Mouse (Mus musculus) myocyte (in vitro differentiated cells): ENCODE results near the gene Emx1.

Source experiments
- CEBPB ChIP-seq: IDR thresholded peaks from 2 replicates; pipeline ENCODE4 v1.6.1; 2011; ENCODE audit warnings: mild to moderate bottlenecking, moderate library complexity; ENCODE audit not compliant: poor library complexity, insufficient read depth, severe bottlenecking
- E2F4 ChIP-seq: IDR thresholded peaks from one replicate; pipeline ENCODE4 v1.6.1; 2011; ENCODE audit warnings: mild to moderate bottlenecking, control low read depth, moderate library complexity; ENCODE audit not compliant: insufficient read depth
- MAX ChIP-seq: IDR thresholded peaks from one replicate; pipeline ENCODE4 v1.6.1; 2011; ENCODE audit warnings: low read depth, mild to moderate bottlenecking, control low read depth
- MYOD1 ChIP-seq, 3 experiments: IDR thresholded peaks; one replicate each; pipeline ENCODE4 v1.6.1; 2011; ENCODE audit warnings: control low read depth in 2 of 3, low read depth in 2 of 3, mild to moderate bottlenecking in 2 of 3, moderate library complexity in 1 of 3; ENCODE audit not compliant: insufficient read length in 2 of 3, control insufficient read depth in 1 of 3
- MYOG ChIP-seq, 3 experiments: IDR thresholded peaks; one replicate each; pipeline ENCODE4 v1.6.1; 2011; ENCODE audit warnings: control low read depth in 2 of 3, low read depth in 2 of 3, mild to moderate bottlenecking in 2 of 3; ENCODE audit not compliant: insufficient read length in 2 of 3, control insufficient read depth in 1 of 3, insufficient read depth in 1 of 3
- POLR2A ChIP-seq: IDR thresholded peaks from one replicate; pipeline ENCODE4 v1.6.1; 2011; ENCODE audit warnings: low read depth, mild to moderate bottlenecking, control low read depth, moderate library complexity; ENCODE audit not compliant: insufficient read length
- USF1 ChIP-seq: IDR thresholded peaks from one replicate; pipeline ENCODE4 v1.6.1; 2011; ENCODE audit warnings: low read depth, mild to moderate bottlenecking, control low read depth, moderate library complexity

DNA sequence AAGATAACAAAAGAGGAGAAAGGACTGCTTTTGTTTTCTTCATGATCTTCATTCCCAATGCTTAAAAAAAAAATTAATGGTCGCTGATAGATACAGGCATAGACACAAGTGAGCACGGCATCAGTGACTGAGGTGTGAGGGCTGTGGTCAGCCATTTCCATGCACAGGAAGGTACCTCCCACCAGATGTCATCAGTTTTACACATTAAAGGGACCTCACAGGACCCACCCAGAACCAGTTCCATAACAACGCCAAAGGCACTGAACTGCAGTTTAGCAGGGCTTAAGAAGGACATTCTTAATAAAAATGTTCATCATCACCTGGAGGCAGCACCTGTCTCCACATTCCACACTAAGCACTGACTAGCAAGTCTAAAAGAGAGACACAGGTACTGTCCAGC is 39.6 kb upstream of the Emx1 start:
- TF ChIP-seq E2F4 (no peak), MYOD1 (IDR thresholded peaks at IDR 0.05; ENCODE audit: control insufficient read depth in 1 of 3, insufficient read length in 2 of 3, low read depth in 2 of 3) (no peak), POLR2A (no peak), USF1 (no peak), MAX (no peak), MYOG (IDR thresholded peaks at IDR 0.05; ENCODE audit: control insufficient read depth in 1 of 3, insufficient read depth in 1 of 3, insufficient read length in 2 of 3, low read depth in 2 of 3) (no peak), CEBPB (no peak)
